Mouse (Mus musculus) embryonic stem cell, embryonic (primary cell): ENCODE measurements at regions not wholly inside any gene's neighbourhood (a gene's known extent, or its start where the extent isn't known, plus 50 kb on each side); places are given as distances from the start of the nearest gene placed in this dataset.

Source experiments
- CTCF ChIA-PET, 4 experiments: fragments of 300-600 bp in 2 of 4; fragments of 350-600 bp in 2 of 4; sonication (Branson Sonifier 250); formaldehyde crosslinking; loops; one replicate each; lab custom pipeline; 2022; ENCODE audit warnings: inconsistent platforms in 2 of 4; lab: Charles Lee
- POLR2A ChIA-PET, 4 experiments: fragments of 300-600 bp in 2 of 4; fragments of 350-600 bp in 2 of 4; sonication (Branson Sonifier 250); formaldehyde crosslinking; loops; one replicate each; lab custom pipeline; 2022; ENCODE audit warnings: antibody characterized with exemption in 4 of 4, inconsistent platforms in 1 of 4; lab: Charles Lee

DNA sequence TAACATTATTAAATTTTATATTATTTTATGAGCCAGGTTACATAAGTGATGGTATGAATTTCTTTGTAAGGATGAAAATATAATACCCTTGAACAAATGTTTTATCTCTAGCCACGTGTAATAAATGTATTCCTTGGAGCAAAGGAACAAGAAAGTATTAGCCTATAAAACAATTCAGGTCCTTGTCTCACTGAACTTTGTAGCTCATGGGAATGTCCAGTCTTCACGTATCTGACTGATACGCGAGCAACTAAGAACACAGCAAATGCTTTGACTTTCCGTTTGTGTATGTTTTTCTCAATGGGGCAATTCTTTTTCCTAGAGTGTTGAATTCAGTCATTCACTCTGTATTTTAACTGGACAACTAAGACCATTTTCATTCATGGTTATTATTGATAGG, 216.9 kb upstream of the Mettl25 start:
- POLR2A ChIA-PET, result no interaction called here

DNA sequence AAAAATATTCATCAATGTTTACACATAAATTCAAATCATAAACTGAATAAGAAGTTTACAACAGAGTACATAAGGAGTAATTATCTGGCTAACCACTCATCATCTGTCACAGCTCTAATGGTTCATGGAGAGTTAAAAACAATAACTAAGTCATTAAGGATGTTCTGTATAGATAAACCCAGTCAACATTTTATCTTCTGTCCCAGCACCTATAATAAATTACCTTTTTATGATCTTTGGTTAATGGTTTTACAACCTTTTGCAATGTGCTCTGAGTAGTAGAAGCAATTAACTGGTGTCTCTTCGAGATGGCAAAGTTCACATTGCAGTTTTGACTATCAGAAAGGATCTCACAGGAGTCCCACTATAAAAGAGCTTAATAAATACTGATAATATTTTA, 197.3 kb upstream of the Mettl25 start:
- CTCF ChIA-PET, result no interaction called here
- POLR2A ChIA-PET, result no interaction called here

More for the DNA sequence above, 216.9 kb upstream of the Mettl25 start:
- CTCF ChIA-PET, result no interaction called here

GRCm38 (mm10) chr10:106038033-106038432, 196.9 kb upstream of the Mettl25 start:
- POLR2A ChIA-PET, result no interaction called here
- CTCF ChIA-PET, result no interaction called here

DNA sequence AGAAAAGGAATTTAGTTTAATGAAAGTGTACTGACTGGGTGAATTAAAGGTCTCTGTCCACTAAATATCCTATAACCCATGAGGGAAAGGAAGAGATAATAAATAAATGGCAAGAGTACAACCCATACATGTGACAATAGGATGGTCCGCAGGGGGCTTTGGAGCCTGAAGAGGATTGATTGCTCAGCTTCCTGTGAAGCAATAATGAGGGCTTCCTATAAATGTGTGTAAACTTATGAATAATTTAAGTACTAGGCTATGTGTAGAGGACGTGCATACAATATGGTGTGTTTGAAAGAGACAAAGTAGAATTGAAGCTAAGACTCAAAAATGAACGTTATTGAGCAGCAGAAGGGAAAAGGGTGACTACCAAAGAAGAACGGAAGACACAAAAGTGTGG, 192.2 kb upstream of the Mettl25 start:
- ChIA-PET CTCF (interaction anchor here in 1 of 4 experiments (0.5 to 0.7 kb wide), 2 partner anchors 10 to 293 kb away, joined by 3 read pairs; no protein-coding TSS in a partner anchor), POLR2A (no interaction called here)

DNA sequence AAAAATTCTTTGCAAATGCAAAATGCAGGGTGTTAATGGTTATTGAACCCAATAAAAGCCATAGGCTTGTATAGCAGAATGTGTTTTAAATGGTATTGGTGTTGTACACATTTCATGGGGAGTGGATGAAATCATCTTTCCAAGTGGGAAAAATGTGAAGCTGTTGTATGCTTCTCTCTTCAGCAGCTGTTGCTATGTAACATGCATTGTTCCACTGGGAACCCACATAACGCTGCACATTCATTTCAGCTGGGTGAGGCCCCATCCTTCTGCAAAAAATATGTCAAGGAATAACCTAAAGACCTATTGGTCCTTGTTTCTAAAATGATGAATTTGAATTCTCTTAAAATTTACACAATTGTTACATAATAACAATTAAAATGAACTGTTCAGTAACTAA, 183.5 kb upstream of the Mettl25 start:
- POLR2A ChIA-PET, result no interaction called here

GRCm38 (mm10) chr10:106023639-106024215, 182.5 kb upstream of the Mettl25 start:
- ChIA-PET POLR2A (no interaction called here), CTCF (no interaction called here)

More for the DNA sequence above, 183.5 kb upstream of the Mettl25 start:
- CTCF ChIA-PET, result no interaction called here

DNA sequence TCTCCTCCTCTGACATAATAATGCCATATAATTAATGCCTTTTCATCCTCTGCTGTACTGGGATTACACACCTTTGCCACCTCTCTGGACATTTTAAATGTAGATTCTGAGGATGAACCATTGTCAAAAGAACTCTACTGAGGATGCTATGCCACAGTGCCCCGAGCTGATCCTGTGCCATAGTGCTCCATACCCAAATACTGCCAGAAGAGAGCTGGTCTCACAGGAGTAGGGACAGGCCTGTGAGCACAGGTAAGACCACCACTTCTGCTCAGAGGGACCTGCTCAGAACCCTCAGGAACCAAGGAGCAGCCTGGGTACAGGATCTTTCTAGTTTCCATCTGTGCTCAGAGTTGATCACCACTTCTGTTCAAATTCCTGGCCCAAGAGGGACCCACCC, 174.8 kb upstream of the Mettl25 start:
- CTCF ChIA-PET, result no interaction called here

DNA sequence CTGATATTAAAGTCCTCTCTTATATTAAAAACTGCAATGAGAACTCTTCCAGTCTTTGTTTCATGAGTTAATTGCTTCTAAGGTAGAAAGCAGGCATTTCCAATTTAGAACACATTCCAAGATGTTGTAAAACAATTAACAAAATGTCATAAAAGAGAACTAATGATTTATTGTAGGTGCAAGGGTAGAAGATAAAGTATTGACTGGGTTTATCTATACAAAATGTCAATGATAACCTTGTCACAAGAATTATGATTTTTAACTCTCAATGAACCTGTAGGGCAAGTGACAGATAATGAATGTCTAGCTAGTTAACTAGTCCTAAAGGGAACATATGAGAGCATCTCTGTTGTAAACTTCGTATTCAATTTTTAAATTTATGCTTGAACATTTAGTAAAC, 174.3 kb upstream of the Mettl25 start:
- ChIA-PET CTCF (no interaction called here), POLR2A (no interaction called here)

More for the DNA sequence above, 174.8 kb upstream of the Mettl25 start:
- POLR2A ChIA-PET, result no interaction called here

DNA sequence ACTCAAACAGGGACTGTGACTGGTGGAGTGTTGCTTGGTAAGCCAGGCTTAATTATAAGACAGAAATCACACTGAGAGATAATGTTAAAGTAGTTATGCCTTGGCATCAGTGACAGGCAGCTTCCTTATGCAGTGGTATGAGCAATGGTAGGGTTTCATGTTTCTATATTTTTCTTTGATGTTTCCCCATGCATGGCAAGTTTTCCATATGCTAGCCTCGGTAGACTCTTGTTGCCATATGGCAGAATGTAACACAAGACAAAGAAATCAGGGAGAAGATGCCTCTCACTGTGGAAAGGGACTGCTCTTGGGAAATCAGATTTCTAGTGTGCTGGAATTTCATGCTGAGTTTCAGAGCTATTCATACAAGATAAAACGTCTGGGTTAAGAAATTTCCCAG, 169.0 kb upstream of the Mettl25 start:
- ChIA-PET CTCF (no interaction called here), POLR2A (no interaction called here)

- ChIA-PET POLR2A (interaction anchor here in 3 of 4 experiments (1.0 to 1.8 kb wide), 3 partner anchors 11 to 13 kb away, joined by 3 to 5 read pairs (median 4); no protein-coding TSS in a partner anchor), CTCF (interaction anchor here in 1 of 4 experiments (0.7 kb wide), 1 partner anchor 221 kb away, joined by 4 read pairs; no protein-coding TSS in a partner anchor)
These were observed 166.2 kb upstream of the Mettl25 start for GRCm38 (mm10) chr10:106007331-106007730.

DNA sequence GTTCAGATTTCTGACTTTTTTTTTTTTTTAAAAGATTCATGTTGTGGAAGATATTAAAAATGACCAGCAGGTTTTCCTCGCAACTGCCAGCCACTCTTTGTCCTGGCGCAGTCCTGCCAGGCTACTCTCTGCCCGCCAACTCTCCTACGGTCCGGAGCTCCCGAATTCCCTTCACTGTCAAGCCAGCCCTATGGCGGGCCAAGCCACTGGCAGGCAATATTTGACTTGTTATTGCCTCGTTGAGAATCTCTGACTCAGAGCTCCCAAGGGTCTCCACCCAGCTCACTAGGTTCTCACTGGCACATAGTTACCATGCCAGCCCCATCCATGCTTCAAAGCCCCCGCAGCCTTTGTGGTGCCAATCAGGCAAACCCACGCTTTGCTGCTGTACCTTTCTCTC, 165.7 kb upstream of the Mettl25 start:
- POLR2A ChIA-PET, result interaction anchor here in 3 of 4 experiments (1.0 to 1.8 kb wide), 3 partner anchors 10 to 13 kb away, joined by 3 to 5 read pairs (median 4); no protein-coding TSS in a partner anchor

DNA sequence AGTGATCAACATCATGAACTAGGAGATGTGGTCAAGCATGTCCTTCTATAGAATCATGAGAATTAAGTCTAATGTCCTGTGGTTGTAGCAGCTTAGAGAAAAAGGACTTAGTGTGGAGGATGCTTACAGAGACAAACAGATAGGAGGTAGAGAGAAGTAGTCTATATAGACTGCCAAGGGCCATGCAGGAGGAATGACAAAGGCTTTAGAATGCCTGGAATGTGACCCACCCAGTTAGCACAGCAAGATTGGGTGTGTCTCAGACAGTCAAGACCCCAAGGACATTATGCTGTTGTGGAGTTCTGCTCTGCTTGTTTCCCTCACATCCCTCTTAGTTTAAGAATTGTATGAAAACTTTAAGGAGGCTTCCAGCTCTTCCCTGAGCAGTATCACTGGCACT, 164.9 kb upstream of the Mettl25 start:
- ChIA-PET POLR2A (interaction anchor here in 3 of 4 experiments (0.6 to 1.3 kb wide), 4 partner anchors 11 to 232 kb away, joined by 3 to 4 read pairs (median 3); no protein-coding TSS in a partner anchor), CTCF (no interaction called here)

More for the DNA sequence above, 165.7 kb upstream of the Mettl25 start:
- CTCF ChIA-PET, result interaction anchor here in 1 of 4 experiments (0.7 kb wide), 1 partner anchor 221 kb away, joined by 4 read pairs; no protein-coding TSS in a partner anchor

- POLR2A ChIA-PET, result interaction anchor here in 1 of 4 experiments (0.7 kb wide), 1 partner anchor 271 kb away, joined by 4 read pairs; no protein-coding TSS in a partner anchor
- CTCF ChIA-PET, result no interaction called here
These were observed 116.3 kb upstream of the Mettl25 start for GRCm38 (mm10) chr10:105957468-105957867.

GRCm38 (mm10) chr10:105933309-105933708, 92.1 kb upstream of the Mettl25 start:
- POLR2A ChIA-PET, result no interaction called here
- CTCF ChIA-PET, result no interaction called here

- CTCF ChIA-PET, result no interaction called here
- POLR2A ChIA-PET, result no interaction called here
These were observed 91.6 kb upstream of the Mettl25 start for GRCm38 (mm10) chr10:105932786-105933185.

GRCm38 (mm10) chr10:105927596-105927995, 86.4 kb upstream of the Mettl25 start:
- ChIA-PET CTCF (no interaction called here), POLR2A (no interaction called here)

DNA sequence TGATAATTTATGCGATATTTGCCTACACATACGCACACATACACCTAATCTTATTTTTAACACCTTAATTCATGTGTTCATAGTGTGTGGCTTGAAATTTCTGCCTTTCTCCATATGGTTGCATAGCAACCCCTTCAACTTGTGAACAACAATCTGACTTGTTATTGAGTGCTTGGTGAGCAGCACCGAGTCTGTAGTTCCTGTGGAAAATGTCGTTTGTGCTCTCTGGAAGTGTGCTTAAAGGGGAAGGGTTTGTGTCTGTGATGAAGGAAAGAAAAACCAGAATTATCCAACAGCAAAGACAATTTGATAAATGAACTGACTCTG, 85.7 kb upstream of the Mettl25 start:
- ChIA-PET POLR2A (no interaction called here), CTCF (no interaction called here)

GRCm38 (mm10) chr10:105926229-105926911, 85.2 kb upstream of the Mettl25 start:
- ChIA-PET CTCF (no interaction called here), POLR2A (no interaction called here)

- CTCF ChIA-PET, result no interaction called here
- POLR2A ChIA-PET, result no interaction called here
These were observed 58.5 kb upstream of the Mettl25 start for GRCm38 (mm10) chr10:105899677-105900076.

DNA sequence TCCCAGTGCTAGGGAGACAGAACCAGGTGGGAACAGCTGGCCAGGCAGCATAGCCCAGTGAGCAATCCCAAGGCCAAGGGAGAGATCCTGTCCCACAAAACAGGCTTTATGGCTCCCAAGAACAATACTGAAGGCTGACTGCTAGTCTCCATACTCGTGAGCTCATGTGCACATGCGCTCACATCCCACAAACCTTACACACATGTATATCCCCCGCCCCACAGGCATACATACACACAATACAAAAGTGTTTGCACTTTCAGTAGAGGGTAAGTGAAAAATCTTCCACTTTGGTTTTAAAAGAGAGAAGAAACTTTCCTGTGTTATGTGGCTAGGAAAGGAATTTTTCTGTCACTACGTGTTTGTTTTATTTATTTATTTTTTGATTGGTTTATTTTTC, 58.0 kb upstream of the Mettl25 start:
- POLR2A ChIA-PET, result no interaction called here
- CTCF ChIA-PET, result no interaction called here
